Mouse (Mus musculus) kidney, adult 2 months (tissue): ENCODE data around the gene Rdm1.

Experiments
- CTCF ChIP-seq: fragments of 200-500 bp; conservative IDR thresholded peaks from 2 replicates; pipeline ENCODE4 v1.5.1; 2011; ENCODE audit warnings: low read depth, mild to moderate bottlenecking, control low read depth, low read length, moderate library complexity, mixed read lengths; ENCODE audit not compliant: insufficient read depth, insufficient read length
- POLR2A ChIP-seq: fragments of 200-500 bp; IDR thresholded peaks from one replicate; pipeline ENCODE4 v1.6.1; 2011; ENCODE audit warnings: low read depth, low read length, control low read depth

GRCm38 (mm10) chr11:101581081-101581764 is 45.8 kb upstream of the Rdm1 start:
- no peak for TF ChIP-seq CTCF
- TF ChIP-seq POLR2A, result no peak
